Mouse (Mus musculus): ENCODE results near the gene Stag1. TPM values are rescaled to one million over a fixed set of nuclear protein-coding genes. Genes with fewer than 3 reads are reported as not detected.

Gene Stag1
- polyA plus RNA-seq, 1 experiment from 2014 or later = 45.4 TPM

GRCm38 (mm10) chr9:100596317-100596716, 1.3 kb upstream of the Stag1 start:
- no peak for ATAC-seq (replicated peaks; ENCODE audit: low FRiP score, low TSS enrichment, low read depth)
- Histone ChIP-seq H3K27ac (ENCODE audit: low read depth) (no peak overlapping the region), H3K36me3 (ENCODE audit: control insufficient read depth, insufficient read depth, low read length) (no peaks in the 10 kb centered on the region), H3K4me1 (replicated peaks; ENCODE audit: control insufficient read depth, insufficient read depth, low read length) (no peaks in the 10 kb centered on the region), H3K9me3 (ENCODE audit: control insufficient read depth, low read length) (no peaks in the 10 kb centered on the region), H3K27me3 (replicated peaks; ENCODE audit: control insufficient read depth, insufficient read depth, low read length) (no peaks in the 10 kb centered on the region), H3K9ac (ENCODE audit: low read length) (no peak overlapping the region), H3K4me2 (ENCODE audit: low read length) (no peak overlapping the region), H3K4me3 (ENCODE audit: low read depth, low read length) (no peak overlapping the region)
- DNase-seq (ENCODE audit: low spot score) = no peak
- 86% methylated on average over 8 of the region's 8 CpGs for WGBS

- WGBS = 69% methylated on average over 3 of the region's 3 CpGs
- DNase-seq (ENCODE audit: low spot score) (no peak), ATAC-seq (replicated peaks; ENCODE audit: low FRiP score, low TSS enrichment, low read depth) (no peak)
- Histone ChIP-seq H3K4me1 (replicated peaks; ENCODE audit: control insufficient read depth, insufficient read depth, low read length) (no peaks in the 10 kb centered on the region), H3K27ac (ENCODE audit: low read depth) (no peak overlapping the region), H3K36me3 (ENCODE audit: control insufficient read depth, insufficient read depth, low read length) (no peaks in the 10 kb centered on the region), H3K9ac (ENCODE audit: low read length) (no peak overlapping the region), H3K4me2 (ENCODE audit: low read length) (no peak overlapping the region), H3K9me3 (ENCODE audit: control insufficient read depth, low read length) (no peaks in the 10 kb centered on the region), H3K4me3 (ENCODE audit: low read depth, low read length) (no peak overlapping the region), H3K27me3 (replicated peaks; ENCODE audit: control insufficient read depth, insufficient read depth, low read length) (no peaks in the 10 kb centered on the region)
Observed at GRCm38 (mm10) chr9:100599761-100600328, 2.2 kb downstream of the Stag1 start.

DNA sequence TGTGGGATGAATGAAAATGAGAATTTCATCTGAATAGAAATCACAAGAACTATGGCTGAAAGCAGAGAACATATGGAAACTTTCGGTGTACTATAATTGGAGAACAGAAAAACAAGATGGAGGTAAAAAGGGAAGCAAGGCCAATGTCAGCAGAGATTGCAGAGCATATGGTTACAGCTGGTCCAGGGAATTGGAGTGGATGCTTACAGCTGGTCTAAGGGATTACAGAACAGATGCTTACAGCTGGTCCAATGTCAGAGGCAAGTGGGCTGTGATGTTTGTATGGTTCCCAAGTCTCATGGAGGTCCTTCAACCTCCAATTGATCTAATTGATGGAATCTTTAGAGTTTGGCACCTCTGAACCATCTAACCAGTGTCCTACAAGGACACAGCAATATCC, 4.5 kb downstream of the Stag1 start:
- H3K27me3 ChIP-seq (replicated peaks; ENCODE audit: control insufficient read depth, insufficient read depth, low read length) = no peaks in the 10 kb centered on the region
- WGBS = 86% methylated on average over 1 of the region's 1 CpGs
- ATAC-seq (replicated peaks; ENCODE audit: low FRiP score, low TSS enrichment, low read depth) (no peak), DNase-seq (ENCODE audit: low spot score) (no peak)
- H3K4me2 ChIP-seq (ENCODE audit: low read length) = no peak overlapping the region
- no peak overlapping the region for H3K4me3 ChIP-seq (ENCODE audit: low read depth, low read length)
- no peak overlapping the region for H3K27ac ChIP-seq (ENCODE audit: low read depth)
- no peaks in the 10 kb centered on the region for H3K9me3 ChIP-seq (ENCODE audit: control insufficient read depth, low read length)
- H3K4me1 ChIP-seq (replicated peaks; ENCODE audit: control insufficient read depth, insufficient read depth, low read length) = no peaks in the 10 kb centered on the region
- no peak overlapping the region for H3K9ac ChIP-seq (ENCODE audit: low read length)
- no peaks in the 10 kb centered on the region for H3K36me3 ChIP-seq (ENCODE audit: control insufficient read depth, insufficient read depth, low read length)

- no peaks in the 10 kb centered on the region for H3K4me1 ChIP-seq (replicated peaks; ENCODE audit: control insufficient read depth, insufficient read depth, low read length)
- H3K4me3 ChIP-seq (ENCODE audit: low read depth, low read length) = no peak overlapping the region
- no peaks in the 10 kb centered on the region for H3K27me3 ChIP-seq (replicated peaks; ENCODE audit: control insufficient read depth, insufficient read depth, low read length)
- WGBS = 66% methylated on average over 5 of the region's 5 CpGs
- no peaks in the 10 kb centered on the region for H3K36me3 ChIP-seq (ENCODE audit: control insufficient read depth, insufficient read depth, low read length)
- no peak overlapping the region for H3K9ac ChIP-seq (ENCODE audit: low read length)
- H3K9me3 ChIP-seq (ENCODE audit: control insufficient read depth, low read length) = no peaks in the 10 kb centered on the region
- no peak overlapping the region for H3K27ac ChIP-seq (ENCODE audit: low read depth)
- H3K4me2 ChIP-seq (ENCODE audit: low read length) = no peak overlapping the region
- ATAC-seq (replicated peaks; ENCODE audit: low FRiP score, low TSS enrichment, low read depth) = no peak
- no peak for DNase-seq (ENCODE audit: low spot score)
Observed at GRCm38 (mm10) chr9:100603156-100603555, 5.6 kb downstream of the Stag1 start.

DNA sequence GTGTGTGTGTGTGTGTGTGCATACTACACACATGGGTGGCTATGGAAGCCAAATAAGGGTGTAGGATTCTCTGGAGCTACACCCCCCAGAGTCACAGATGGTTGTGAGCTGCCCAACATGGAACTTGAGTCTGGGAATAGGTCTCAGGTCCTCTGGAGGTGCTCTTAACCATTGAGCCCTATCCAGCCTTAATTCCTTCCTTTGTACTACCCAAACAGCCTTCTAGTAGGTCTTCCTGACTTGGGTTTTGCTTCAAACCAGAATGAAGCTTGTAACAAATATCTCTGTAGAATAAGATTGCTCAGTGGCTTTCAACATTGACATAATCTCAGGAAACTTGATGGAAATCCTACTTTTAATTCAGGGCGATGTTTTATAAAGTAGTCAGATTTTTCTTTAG, 7.9 kb downstream of the Stag1 start:
- DNase-seq (ENCODE audit: low spot score) (no peak), ATAC-seq (replicated peaks; ENCODE audit: low FRiP score, low TSS enrichment, low read depth) (no peak)
- no peak overlapping the region for H3K4me2 ChIP-seq (ENCODE audit: low read length)
- 80% methylated on average over 1 of the region's 1 CpGs for WGBS
- no peak overlapping the region for H3K9ac ChIP-seq (ENCODE audit: low read length)
- H3K27ac ChIP-seq (ENCODE audit: low read depth) = no peak overlapping the region
- no peaks in the 10 kb centered on the region for H3K36me3 ChIP-seq (ENCODE audit: control insufficient read depth, insufficient read depth, low read length)
- H3K4me3 ChIP-seq (ENCODE audit: low read depth, low read length) = no peak overlapping the region
- no peaks in the 10 kb centered on the region for H3K9me3 ChIP-seq (ENCODE audit: control insufficient read depth, low read length)
- no peaks in the 10 kb centered on the region for H3K4me1 ChIP-seq (replicated peaks; ENCODE audit: control insufficient read depth, insufficient read depth, low read length)
- H3K27me3 ChIP-seq (replicated peaks; ENCODE audit: control insufficient read depth, insufficient read depth, low read length) = no peaks in the 10 kb centered on the region

GRCm38 (mm10) chr9:100605985-100606554, 8.5 kb downstream of the Stag1 start:
- no peak for DNase-seq (ENCODE audit: low spot score)
- H3K27ac ChIP-seq (ENCODE audit: low read depth) = no peak overlapping the region
- WGBS = 23% methylated on average over 7 of the region's 7 CpGs

GRCm38 (mm10) chr9:100613501-100614071, 16.0 kb downstream of the Stag1 start:
- no peak for DNase-seq (ENCODE audit: low spot score)
- Histone ChIP-seq H3K4me1 (replicated peaks; ENCODE audit: control insufficient read depth, insufficient read depth, low read length) (peaks cover 6% of the 10 kb centered on the region), H3K4me2 (ENCODE audit: low read length) (no peak overlapping the region), H3K9me3 (ENCODE audit: control insufficient read depth, low read length) (no peaks in the 10 kb centered on the region), H3K27me3 (replicated peaks; ENCODE audit: control insufficient read depth, insufficient read depth, low read length) (no peaks in the 10 kb centered on the region), H3K27ac (ENCODE audit: low read depth) (no peak overlapping the region), H3K36me3 (ENCODE audit: control insufficient read depth, insufficient read depth, low read length) (no peaks in the 10 kb centered on the region), H3K9ac (ENCODE audit: low read length) (no peak overlapping the region), H3K4me3 (ENCODE audit: low read depth, low read length) (no peak overlapping the region)
- ATAC-seq (replicated peaks; ENCODE audit: low FRiP score, low TSS enrichment, low read depth) = no peak
- 90% methylated on average over 3 of the region's 3 CpGs for WGBS

More at GRCm38 (mm10) chr9:100605985-100606554, 8.5 kb downstream of the Stag1 start:
- Histone ChIP-seq H3K4me2 (ENCODE audit: low read length) (no peak overlapping the region), H3K4me1 (replicated peaks; ENCODE audit: control insufficient read depth, insufficient read depth, low read length) (no peaks in the 10 kb centered on the region), H3K9me3 (ENCODE audit: control insufficient read depth, low read length) (no peaks in the 10 kb centered on the region), H3K36me3 (ENCODE audit: control insufficient read depth, insufficient read depth, low read length) (no peaks in the 10 kb centered on the region), H3K9ac (ENCODE audit: low read length) (no peak overlapping the region), H3K27me3 (replicated peaks; ENCODE audit: control insufficient read depth, insufficient read depth, low read length) (no peaks in the 10 kb centered on the region), H3K4me3 (ENCODE audit: low read depth, low read length) (no peak overlapping the region)
- no peak for ATAC-seq (replicated peaks; ENCODE audit: low FRiP score, low TSS enrichment, low read depth)

DNA sequence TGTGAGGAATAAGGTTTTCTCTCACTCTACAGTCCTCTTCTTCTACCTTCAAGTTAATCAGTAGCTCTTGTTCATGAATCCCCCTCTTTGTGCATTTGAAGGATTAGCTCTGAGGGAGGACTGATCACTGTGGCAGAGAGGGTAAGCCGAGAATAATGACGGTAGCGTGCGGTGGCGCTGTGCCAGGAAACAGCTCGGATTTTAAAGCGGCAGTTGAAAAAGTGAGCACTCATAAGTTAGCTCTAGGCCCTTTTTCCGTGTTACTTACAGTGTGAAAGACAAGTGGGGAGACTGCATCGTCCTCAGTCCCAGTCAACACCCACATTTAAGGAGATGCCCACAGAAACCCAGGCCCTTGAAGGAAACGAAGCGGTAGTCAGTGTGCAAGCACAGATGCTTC, 19.3 kb downstream of the Stag1 start:
- ATAC-seq (replicated peaks; ENCODE audit: low FRiP score, low TSS enrichment, low read depth) (no peak), DNase-seq (ENCODE audit: low spot score) (peak; percentile 64)
- Histone ChIP-seq H3K4me2 (ENCODE audit: low read length) (peak overlapping the region; percentile 11; the same call in 1 of the 2 replicates), H3K4me1 (replicated peaks; ENCODE audit: control insufficient read depth, insufficient read depth, low read length) (peaks cover 6% of the 10 kb centered on the region), H3K9me3 (ENCODE audit: control insufficient read depth, low read length) (no peaks in the 10 kb centered on the region), H3K27me3 (replicated peaks; ENCODE audit: control insufficient read depth, insufficient read depth, low read length) (no peaks in the 10 kb centered on the region), H3K27ac (ENCODE audit: low read depth) (peak overlapping the region; percentile 7; the same call in 1 of the 2 replicates), H3K4me3 (ENCODE audit: low read depth, low read length) (no peak overlapping the region), H3K9ac (ENCODE audit: low read length) (no peak overlapping the region), H3K36me3 (ENCODE audit: control insufficient read depth, insufficient read depth, low read length) (no peaks in the 10 kb centered on the region)
- 32% methylated on average over 11 of the region's 11 CpGs for WGBS

GRCm38 (mm10) chr9:100626258-100626657, 28.7 kb downstream of the Stag1 start:
- H3K9ac ChIP-seq (ENCODE audit: low read length) = no peak overlapping the region
- no peak for DNase-seq (ENCODE audit: low spot score)
- 71% methylated on average over 2 of the region's 2 CpGs for WGBS

More at GRCm38 (mm10) chr9:100626258-100626657, 28.7 kb downstream of the Stag1 start:
- H3K27me3 ChIP-seq (replicated peaks; ENCODE audit: control insufficient read depth, insufficient read depth, low read length) = no peaks in the 10 kb centered on the region
- no peaks in the 10 kb centered on the region for H3K4me1 ChIP-seq (replicated peaks; ENCODE audit: control insufficient read depth, insufficient read depth, low read length)
- H3K4me2 ChIP-seq (ENCODE audit: low read length) = no peak overlapping the region
- H3K9me3 ChIP-seq (ENCODE audit: control insufficient read depth, low read length) = no peaks in the 10 kb centered on the region
- ATAC-seq (replicated peaks; ENCODE audit: low FRiP score, low TSS enrichment, low read depth) = no peak
- H3K27ac ChIP-seq (ENCODE audit: low read depth) = no peak overlapping the region
- no peak overlapping the region for H3K4me3 ChIP-seq (ENCODE audit: low read depth, low read length)
- H3K36me3 ChIP-seq (ENCODE audit: control insufficient read depth, insufficient read depth, low read length) = no peaks in the 10 kb centered on the region
